Mouse (Mus musculus) E14TG2a.4 (cell line): ENCODE data around the gene Tmem165.

Experiments
- H3K27me3 ChIP-seq: 2 replicates; pipeline ENCODE4 v1.6.1; 2014; ENCODE audit warnings: low read length, control low read depth; ENCODE audit not compliant: insufficient read depth
- H3K36me3 ChIP-seq: 2 replicates; pipeline ENCODE4 v1.6.1; 2014; ENCODE audit warnings: low read length, control low read depth; ENCODE audit not compliant: insufficient read depth
- H3K4me1 ChIP-seq: replicated peaks from 2 replicates; pipeline ENCODE4 v1.6.1; 2014; ENCODE audit warnings: low read depth, low read length, control low read depth
- H3K4me3 ChIP-seq: replicated peaks from 2 replicates; pipeline ENCODE4 v1.5.1; 2014; ENCODE audit warnings: mild to moderate bottlenecking, low read length
- H3K9me3 ChIP-seq: 2 replicates; pipeline ENCODE4 v1.6.1; 2014; ENCODE audit warnings: low read length, control low read depth
- CTCF ChIP-seq: conservative IDR thresholded peaks from 2 replicates; pipeline ENCODE4 v1.5.1; 2014; ENCODE audit warnings: low read length
- NANOG ChIP-seq: IDR thresholded peaks from 2 replicates; pipeline ENCODE4 v1.6.1; 2014; ENCODE audit warnings: borderline replicate concordance, low read length, mixed read lengths
- POU5F1 ChIP-seq: IDR thresholded peaks from 2 replicates; pipeline ENCODE4 v1.6.1; 2014; ENCODE audit warnings: low read length, borderline replicate concordance

The Tmem165 gene

DNA sequence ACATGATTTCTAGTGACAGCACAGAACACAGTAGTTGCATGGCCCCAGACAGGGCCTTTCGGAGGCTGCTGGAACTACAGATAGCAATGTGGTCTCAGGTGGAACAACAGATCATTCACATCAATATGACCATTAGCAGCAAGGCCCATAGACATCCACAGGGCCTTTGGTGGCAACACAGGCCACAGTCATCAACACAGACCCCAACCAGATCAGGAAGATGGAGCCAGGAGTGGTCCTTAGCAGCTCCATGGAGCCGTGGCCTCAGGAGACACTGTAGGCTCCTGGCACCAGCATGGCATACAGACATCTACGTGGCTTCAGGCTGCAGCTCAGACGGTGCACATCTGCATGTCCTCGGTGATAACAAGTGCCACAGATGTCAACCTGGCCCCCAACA is 20.8 kb upstream of the Tmem165 start:
- Histone ChIP-seq H3K4me1 (no peaks in the 10 kb centered on the region), H3K27me3 (no peaks in the 10 kb centered on the region), H3K4me3 (no peak overlapping the region), H3K36me3 (no peaks in the 10 kb centered on the region), H3K9me3 (0 out of 2 replicates have a peak, but pooled peaks cover 5% of the 10 kb centered on the region)
- TF ChIP-seq POU5F1, result no peak
- TF ChIP-seq CTCF, result no peak
- no peak for TF ChIP-seq NANOG

DNA sequence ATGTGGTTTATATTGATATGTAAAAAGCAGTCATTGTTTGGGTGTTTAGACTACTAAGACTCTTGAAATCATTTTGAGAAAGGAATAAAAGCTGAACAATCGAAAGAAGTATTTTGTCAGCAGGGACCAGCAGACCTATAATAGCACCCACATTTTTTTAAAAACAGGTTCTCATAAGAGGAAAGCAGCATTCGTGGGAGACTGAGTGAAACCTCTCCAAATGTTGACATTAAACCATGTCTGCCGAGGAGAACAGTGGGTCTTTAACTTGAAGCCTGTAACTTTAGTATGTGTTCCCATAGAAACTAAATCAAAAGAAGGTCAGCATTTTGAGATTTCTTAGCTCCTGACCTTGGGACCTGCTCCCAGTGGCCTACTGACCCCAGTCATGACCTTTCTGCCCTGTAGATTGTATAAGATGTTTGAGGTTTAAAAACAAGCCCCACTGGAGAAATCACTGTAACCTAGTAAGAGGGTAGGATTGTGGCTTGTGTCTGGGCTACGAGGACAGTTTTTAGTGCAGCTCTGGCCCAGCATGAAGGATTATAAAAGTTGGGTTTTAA is 19.8 kb upstream of the Tmem165 start:
- Histone ChIP-seq H3K27me3 (no peaks in the 10 kb centered on the region), H3K9me3 (0 out of 2 replicates have a peak, but pooled peaks cover 5% of the 10 kb centered on the region), H3K36me3 (no peaks in the 10 kb centered on the region), H3K4me1 (no peaks in the 10 kb centered on the region), H3K4me3 (no peak overlapping the region)
- no peak for TF ChIP-seq POU5F1
- no peak for TF ChIP-seq CTCF
- no peak for TF ChIP-seq NANOG

DNA sequence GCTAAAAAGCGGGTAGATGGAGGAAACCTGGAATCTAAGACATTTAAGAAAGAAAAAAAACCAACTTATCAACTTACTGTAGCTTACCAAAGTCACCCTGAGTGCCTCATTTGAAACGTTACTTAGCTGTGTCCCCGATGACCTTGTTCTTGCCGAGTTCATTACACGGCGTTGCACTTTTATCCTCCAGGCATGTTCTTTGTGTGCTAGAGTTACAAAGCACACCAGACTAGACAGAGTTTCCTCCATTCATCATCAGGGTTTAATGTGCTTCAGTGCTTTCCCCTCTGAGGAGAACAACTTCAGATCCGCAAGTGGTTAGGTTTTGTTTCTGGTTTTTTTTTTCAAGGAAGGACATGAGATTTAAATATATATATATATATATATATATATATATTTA is 18.9 kb upstream of the Tmem165 start:
- H3K4me3 ChIP-seq, result no peak overlapping the region
- no peaks in the 10 kb centered on the region for H3K27me3 ChIP-seq
- no peaks in the 10 kb centered on the region for H3K36me3 ChIP-seq
- H3K9me3 ChIP-seq, result 0 out of 2 replicates have a peak, but pooled peaks cover 5% of the 10 kb centered on the region
- H3K4me1 ChIP-seq, result no peaks in the 10 kb centered on the region
- TF ChIP-seq POU5F1 (no peak), CTCF (no peak), NANOG (no peak)

DNA sequence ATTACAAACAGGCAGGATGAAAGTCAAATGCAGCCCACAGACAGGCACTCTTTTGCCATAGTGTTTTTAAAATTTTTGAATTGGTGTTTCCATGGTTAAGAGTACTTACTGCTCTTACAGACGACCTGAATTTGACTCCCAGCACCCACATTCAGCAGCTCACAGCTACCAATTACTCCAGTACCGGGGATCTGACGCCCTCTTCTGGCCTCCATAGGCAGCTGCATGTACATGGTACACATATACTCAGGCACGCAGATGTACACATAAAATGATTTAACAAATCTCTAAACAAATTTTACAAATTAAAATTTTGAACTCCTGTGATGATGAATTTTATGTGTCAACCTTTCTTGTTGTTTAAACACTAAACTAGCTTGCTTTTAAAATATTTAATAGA is 13.2 kb upstream of the Tmem165 start:
- Histone ChIP-seq H3K36me3 (no peaks in the 10 kb centered on the region), H3K4me3 (no peak overlapping the region), H3K4me1 (0 out of 2 replicates have a peak, but pooled peaks cover 3% of the 10 kb centered on the region), H3K27me3 (no peaks in the 10 kb centered on the region), H3K9me3 (0 out of 2 replicates have a peak, but pooled peaks cover 5% of the 10 kb centered on the region)
- TF ChIP-seq NANOG (no peak), CTCF (peak; percentile 63)

DNA sequence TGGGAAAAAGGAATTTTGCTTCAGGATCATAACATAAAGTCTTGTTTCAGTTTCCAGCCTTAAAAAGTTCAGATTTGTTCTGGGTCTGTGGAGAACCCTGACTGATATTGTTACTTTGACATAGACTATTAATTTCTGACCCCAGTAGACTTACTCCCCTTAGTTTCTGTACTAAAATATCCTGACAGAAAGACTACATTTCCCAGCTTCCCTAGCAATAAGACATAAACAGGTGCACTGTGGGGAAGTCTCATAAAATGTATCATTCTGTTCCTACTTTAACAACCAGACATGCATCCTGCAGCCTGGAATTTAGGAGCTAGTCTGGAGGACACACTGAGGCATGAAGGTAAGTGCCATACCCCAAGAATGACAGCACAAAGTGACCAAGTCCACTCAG is 12.6 kb upstream of the Tmem165 start:
- Histone ChIP-seq H3K9me3 (0 out of 2 replicates have a peak, but pooled peaks cover 5% of the 10 kb centered on the region), H3K4me3 (no peak overlapping the region), H3K36me3 (no peaks in the 10 kb centered on the region), H3K4me1 (peaks cover 6% of the 10 kb centered on the region), H3K27me3 (no peaks in the 10 kb centered on the region)
- TF ChIP-seq NANOG (no peak), POU5F1 (no peak), CTCF (no peak)

DNA sequence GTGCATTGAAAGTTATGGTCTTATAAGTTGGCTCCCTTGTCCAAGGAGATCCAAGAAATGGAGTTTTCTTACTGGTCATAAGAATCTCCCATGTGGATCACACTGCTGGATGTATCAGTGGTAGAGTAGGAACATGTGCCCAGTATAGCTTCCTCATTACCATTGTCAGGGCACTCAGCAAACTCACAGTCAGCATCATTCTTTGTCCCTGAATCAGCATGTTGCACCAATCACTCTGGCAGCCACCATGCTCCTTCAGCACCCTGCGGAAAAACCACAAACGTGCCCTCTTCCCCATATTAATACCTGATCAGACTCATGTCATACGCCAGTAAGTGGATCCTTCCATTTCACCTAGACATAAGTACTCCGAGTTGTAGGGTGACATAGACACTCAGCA is 8.6 kb upstream of the Tmem165 start:
- no peaks in the 10 kb centered on the region for H3K36me3 ChIP-seq
- H3K4me1 ChIP-seq, result peaks cover 37% of the 10 kb centered on the region
- H3K9me3 ChIP-seq, result no peaks in the 10 kb centered on the region
- TF ChIP-seq NANOG (no peak), CTCF (no peak), POU5F1 (no peak)
- no peak overlapping the region for H3K4me3 ChIP-seq
- no peaks in the 10 kb centered on the region for H3K27me3 ChIP-seq

DNA sequence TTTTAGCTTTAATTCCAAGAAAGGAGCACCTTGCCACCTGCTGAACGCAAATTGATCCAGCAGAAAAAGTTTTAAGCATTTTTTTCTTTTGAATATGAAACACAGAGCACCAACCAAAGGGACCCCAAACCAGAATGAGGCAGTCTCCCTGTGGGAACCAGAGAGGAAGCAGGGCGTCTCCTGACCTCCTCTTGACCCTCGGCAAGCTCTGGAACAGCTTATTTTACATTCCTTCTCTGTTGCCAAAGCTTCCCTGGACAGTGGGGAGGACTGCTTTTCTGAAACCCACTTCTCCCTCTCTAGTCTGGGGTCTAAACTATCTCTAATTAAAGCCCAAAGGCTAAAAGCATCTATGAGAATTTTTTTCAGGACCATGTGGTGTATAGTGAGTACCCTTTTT is 7.3 kb upstream of the Tmem165 start:
- Histone ChIP-seq H3K36me3 (no peaks in the 10 kb centered on the region), H3K4me1 (peaks cover 37% of the 10 kb centered on the region), H3K9me3 (no peaks in the 10 kb centered on the region), H3K4me3 (no peak overlapping the region), H3K27me3 (no peaks in the 10 kb centered on the region)
- TF ChIP-seq NANOG (no peak), CTCF (no peak), POU5F1 (no peak)

DNA sequence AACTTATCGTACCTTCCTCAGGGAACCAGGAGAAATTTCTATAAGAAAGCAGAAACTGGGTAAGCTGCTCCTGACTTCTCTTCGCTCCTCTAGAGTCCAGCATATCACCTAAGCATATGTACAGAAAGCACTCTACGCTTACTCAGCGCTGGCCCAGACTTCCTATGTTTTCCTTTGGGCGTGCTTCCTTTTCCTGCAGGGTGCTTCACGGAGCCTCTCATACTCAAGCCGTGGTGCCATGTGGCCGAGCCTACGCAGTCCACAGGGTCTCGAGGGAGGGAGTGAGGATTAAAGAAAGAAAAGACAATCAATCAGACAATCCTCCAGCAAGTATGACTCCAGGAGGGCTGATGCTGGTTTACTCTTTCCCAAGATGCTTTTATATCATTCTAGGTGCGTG is 6.8 kb upstream of the Tmem165 start:
- Histone ChIP-seq H3K9me3 (no peaks in the 10 kb centered on the region), H3K4me1 (peaks cover 37% of the 10 kb centered on the region), H3K4me3 (no peak overlapping the region), H3K27me3 (no peaks in the 10 kb centered on the region), H3K36me3 (no peaks in the 10 kb centered on the region)
- TF ChIP-seq NANOG (no peak), CTCF (no peak)

DNA sequence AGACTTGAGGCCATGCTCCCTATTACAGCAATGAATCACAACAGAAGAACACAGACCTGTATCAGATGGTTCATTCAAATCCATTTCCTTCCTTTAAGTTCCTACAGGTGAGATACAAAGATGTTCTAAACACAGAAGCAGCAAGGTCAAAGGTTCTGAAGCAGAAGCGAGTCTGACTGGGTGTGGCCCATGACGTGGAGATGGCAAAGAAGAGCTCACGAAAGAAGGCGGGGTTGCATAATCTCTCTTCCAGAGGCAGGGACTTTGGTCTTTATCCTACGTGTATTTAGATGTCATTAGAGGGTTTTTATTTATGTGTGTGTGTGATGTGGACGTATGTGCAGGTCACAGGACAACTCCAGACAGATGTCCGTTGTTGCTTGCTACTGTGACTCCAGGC is 6.0 kb upstream of the Tmem165 start:
- H3K4me1 ChIP-seq, result peaks cover 37% of the 10 kb centered on the region
- no peak for TF ChIP-seq CTCF
- no peak for TF ChIP-seq POU5F1
- no peak for TF ChIP-seq NANOG
- no peaks in the 10 kb centered on the region for H3K36me3 ChIP-seq
- H3K27me3 ChIP-seq, result no peaks in the 10 kb centered on the region; the same call in 1 of the 2 replicates
- no peaks in the 10 kb centered on the region for H3K9me3 ChIP-seq
- no peak overlapping the region for H3K4me3 ChIP-seq
